Mouse (Mus musculus): Measurements from ENCODE around the gene Exoc6b. TPM values are rescaled to one million over a fixed set of nuclear protein-coding genes. Genes with fewer than 3 reads are reported as not detected.
A peak's percentile ranks its signal among the peaks of the same experiment; 100 is the strongest.
"Not testable (repeated sequence)": the region's sequence is repeated elsewhere in the genome, so short reads cannot be mapped to it uniquely, and the experiment has no call there.

Gene Exoc6b
- total RNA-seq (2014; rRNA removed) (38.1 and 40.8 TPM in 2 replicates), polyA plus RNA-seq (2015; fragmentation: Nextera tagmentation; extraction: Ambion mirVana) (32.8 and 36.2 TPM in 2 replicates)

- no peak; the same call in 1 of the 2 replicates for TF ChIP-seq CTCF (IDR thresholded peaks at IDR 0.05; ENCODE audit: low read depth)
- peak within 1 kb of the TSS; percentile 82 for H3K4me2 ChIP-seq (ENCODE audit: low read depth, low read length)
- no peaks in the 10 kb centered on the region for H3K27me3 ChIP-seq (ENCODE audit: insufficient read depth, low read length)
- peak within 1 kb of the TSS; percentile 76 for H3K9ac ChIP-seq (replicated peaks; ENCODE audit: low read length)
- H3K4me1 ChIP-seq (ENCODE audit: insufficient read depth, low read length): peaks cover 7% of the 10 kb centered on the region; the same call in 1 of the 2 replicates
- ATAC-seq (peak; percentile 94), DNase-seq (ENCODE audit: low spot score) (peak; percentile 92)
- no peaks in the 10 kb centered on the region for H3K36me3 ChIP-seq (ENCODE audit: insufficient read depth, low read length)
- peak within 1 kb of the TSS; percentile 71 for H3K4me3 ChIP-seq (ENCODE audit: low read length)
- H3K9me3 ChIP-seq (ENCODE audit: low read length): no peaks in the 10 kb centered on the region
- peak within 1 kb of the TSS; percentile 86 for H3K27ac ChIP-seq
- under 1% methylated on average over 47 of the region's 63 CpGs for WGBS
Measured at GRCm38 (mm10) chr6:85069023-85069985, at the start of gene Exoc6b. Exoc6b (minus strand) TSS chr6:85069513.

GRCm38 (mm10) chr6:85117545-85118511 lies 48.5 kb upstream of the Exoc6b start:
- H3K4me1 ChIP-seq (ENCODE audit: insufficient read depth, low read length); H3K9ac ChIP-seq (replicated peaks; ENCODE audit: low read length); H3K4me3 ChIP-seq (ENCODE audit: low read length); H3K9me3 ChIP-seq (ENCODE audit: low read length); H3K36me3 ChIP-seq (ENCODE audit: insufficient read depth, low read length); H3K27me3 ChIP-seq (ENCODE audit: insufficient read depth, low read length); H3K4me2 ChIP-seq (ENCODE audit: low read depth, low read length); H3K27ac ChIP-seq: not testable (repeated sequence)
- DNase-seq (ENCODE audit: low spot score) (peak; percentile 80), ATAC-seq (0 out of 2 replicates have a peak, but pooled peaks have one; percentile 51)
- WGBS: 44% methylated on average over 8 of the region's 11 CpGs
- TF ChIP-seq CTCF (IDR thresholded peaks at IDR 0.05; ENCODE audit: low read depth): peak; percentile 76

GRCm38 (mm10) chr6:85105033-85105615 lies 35.8 kb upstream of the Exoc6b start:
- Histone ChIP-seq H3K27ac (no peak overlapping the region), H3K4me1 (ENCODE audit: insufficient read depth, low read length) (no peaks in the 10 kb centered on the region), H3K4me3 (ENCODE audit: low read length) (no peak overlapping the region), H3K9ac (replicated peaks; ENCODE audit: low read length) (no peak overlapping the region), H3K36me3 (ENCODE audit: insufficient read depth, low read length) (no peaks in the 10 kb centered on the region), H3K4me2 (ENCODE audit: low read depth, low read length) (no peak overlapping the region), H3K9me3 (ENCODE audit: low read length) (no peaks in the 10 kb centered on the region), H3K27me3 (ENCODE audit: insufficient read depth, low read length) (no peaks in the 10 kb centered on the region)
- no peak for TF ChIP-seq CTCF (IDR thresholded peaks at IDR 0.05; ENCODE audit: low read depth)
- DNase-seq (ENCODE audit: low spot score) (no peak), ATAC-seq (no peak)
- 87% methylated on average over 10 of the region's 10 CpGs for WGBS

- Histone ChIP-seq H3K36me3 (ENCODE audit: insufficient read depth, low read length) (no peaks in the 10 kb centered on the region), H3K4me3 (ENCODE audit: low read length) (no peak overlapping the region), H3K9me3 (ENCODE audit: low read length) (no peaks in the 10 kb centered on the region), H3K27me3 (ENCODE audit: insufficient read depth, low read length) (no peaks in the 10 kb centered on the region), H3K4me1 (ENCODE audit: insufficient read depth, low read length) (no peaks in the 10 kb centered on the region), H3K27ac (no peak overlapping the region), H3K4me2 (ENCODE audit: low read depth, low read length) (no peak overlapping the region), H3K9ac (replicated peaks; ENCODE audit: low read length) (no peak overlapping the region)
- ATAC-seq: no peak
- TF ChIP-seq CTCF (IDR thresholded peaks at IDR 0.05; ENCODE audit: low read depth): no peak
- DNase-seq (ENCODE audit: low spot score): no peak
- 81% methylated on average over 3 of the region's 3 CpGs for WGBS
Measured at GRCm38 (mm10) chr6:85103321-85103720, 34.0 kb upstream of the Exoc6b start.

GRCm38 (mm10) chr6:85096441-85096840 lies 27.1 kb upstream of the Exoc6b start:
- Histone ChIP-seq H3K4me1 (ENCODE audit: insufficient read depth, low read length) (no peaks in the 10 kb centered on the region), H3K27me3 (ENCODE audit: insufficient read depth, low read length) (no peaks in the 10 kb centered on the region), H3K27ac (no peak overlapping the region), H3K36me3 (ENCODE audit: insufficient read depth, low read length) (no peaks in the 10 kb centered on the region), H3K4me2 (ENCODE audit: low read depth, low read length) (no peak overlapping the region), H3K4me3 (ENCODE audit: low read length) (no peak overlapping the region), H3K9me3 (ENCODE audit: low read length) (no peaks in the 10 kb centered on the region), H3K9ac (replicated peaks; ENCODE audit: low read length) (no peak overlapping the region)
- ATAC-seq: no peak
- DNase-seq (ENCODE audit: low spot score): no peak
- no peak for TF ChIP-seq CTCF (IDR thresholded peaks at IDR 0.05; ENCODE audit: low read depth)
- 66% methylated on average over 2 of the region's 2 CpGs for WGBS

- H3K4me2 ChIP-seq (ENCODE audit: low read depth, low read length): no peak overlapping the region
- H3K27me3 ChIP-seq (ENCODE audit: insufficient read depth, low read length): no peaks in the 10 kb centered on the region
- no peak overlapping the region for H3K4me3 ChIP-seq (ENCODE audit: low read length)
- no peak overlapping the region for H3K27ac ChIP-seq
- TF ChIP-seq CTCF (IDR thresholded peaks at IDR 0.05; ENCODE audit: low read depth): no peak
- H3K4me1 ChIP-seq (ENCODE audit: insufficient read depth, low read length): no peaks in the 10 kb centered on the region
- no peaks in the 10 kb centered on the region for H3K9me3 ChIP-seq (ENCODE audit: low read length)
- WGBS: 87% methylated on average over 4 of the region's 4 CpGs
- ATAC-seq (no peak), DNase-seq (ENCODE audit: low spot score) (no peak)
- no peaks in the 10 kb centered on the region for H3K36me3 ChIP-seq (ENCODE audit: insufficient read depth, low read length)
- H3K9ac ChIP-seq (replicated peaks; ENCODE audit: low read length): no peak overlapping the region
Measured at GRCm38 (mm10) chr6:85087425-85087824, 18.1 kb upstream of the Exoc6b start.

Measured in hindbrain, postnatal 0 days (tissue).